22 mouse cellular contexts compared by ENCODE assay signal in genomic region chr2:5760479-5761008, GRCm38 (mm10). TPM values are rescaled to one million over a fixed set of nuclear protein-coding genes. Genes with fewer than 3 reads are reported as not detected.
DNase-seq lines count a peak whose midpoint lies in the region; TF ChIP-seq lines count a peak whose summit lies in the region.
"Had no signal": no experiment of that assay in that cellular context is flagged by ENCODE, and none has a peak within 500 bp of the region (broad histone marks: within the 10 kb centered on the region; RNA-seq: fewer than 3 reads in every experiment).

No protein-coding gene starts in this region.

- no peak for TF ChIP-seq POLR2A in testis, adult 2 months (IDR thresholded peaks at IDR 0.05; ENCODE audit: control insufficient read depth, low read depth, low read length)

- peaks cover 8% of the 10 kb centered on the region for H3K4me1 ChIP-seq in testis, adult 2 months (ENCODE audit: control insufficient read depth, insufficient read depth, low read length)
- no peaks in the 10 kb centered on the region; a peak in 1 of 4 replicates for H3K4me1 ChIP-seq in ES-E14 (ENCODE audit: control insufficient read depth in 2 of 2, insufficient read depth in 2 of 2, low read length in 2 of 2, poor library complexity in 1 of 2)
- H3K4me1 ChIP-seq: forebrain, embryonic 10.5 days; forebrain, embryonic 13.5 days; heart, embryonic 13.5 days; hindbrain, embryonic 10.5 days; hindbrain, embryonic 13.5 days; intestine, embryonic 15.5 days had no signal

- no peaks in the 10 kb centered on the region for H3K36me3 ChIP-seq in testis, adult 2 months (ENCODE audit: control insufficient read depth, insufficient read depth, low read length)
- no peaks in the 10 kb centered on the region for H3K36me3 ChIP-seq in ES-E14 (ENCODE audit: control insufficient read depth, insufficient read depth, low read length, poor library complexity, severe bottlenecking)
- H3K36me3 ChIP-seq: forebrain, embryonic 10.5 days; heart, embryonic 13.5 days; hindbrain, embryonic 10.5 days; hindbrain, embryonic 13.5 days; intestine, embryonic 15.5 days had no signal

- peak; percentile 48 for DNase-seq in heart, adult 11 months
- DNase-seq in heart, postnatal 14 days, result no peak
- no peak for DNase-seq in testis, postnatal 14 days (ENCODE audit: low spot score)
- DNase-seq in ES-E14 (ENCODE audit: low read depth, low spot score), result no peak
- DNase-seq in gastrocnemius, postnatal 10 days, result no peak
- no peak for DNase-seq in urinary bladder, postnatal 10 days (ENCODE audit: low spot score)
- no peak for DNase-seq in layer of hippocampus, adult 9-10 months (ENCODE audit: low spot score)
- DNase-seq: adrenal gland, postnatal 10 days; cerebellum, adult 18-20 months; cerebellum, adult 9-10 months; cerebellum, postnatal 14 days; gastrocnemius, postnatal 14 days; heart, adult 18-20 months; heart, postnatal 36 days; kidney, adult 11 months had no signal

- H3K27ac ChIP-seq in testis, adult 2 months (ENCODE audit: control insufficient read depth, insufficient read depth, low read depth, low read length), result no peak overlapping the region
- no peak overlapping the region for H3K27ac ChIP-seq in ES-E14 (ENCODE audit: insufficient read depth, low read depth, low read length, poor library complexity, severe bottlenecking)
- H3K27ac ChIP-seq: forebrain, embryonic 10.5 days; forebrain, embryonic 13.5 days; heart, embryonic 13.5 days; hindbrain, embryonic 10.5 days; hindbrain, embryonic 13.5 days; intestine, embryonic 15.5 days had no signal

- peak overlapping the region; percentile 49 for H3K4me3 ChIP-seq in testis, adult 2 months (ENCODE audit: control insufficient read depth, low read depth, low read length)
- peak overlapping the region; percentile 45 to 90 for H3K4me3 ChIP-seq in ES-E14 (ENCODE audit: insufficient read depth in 1 of 2, low read depth in 1 of 2, low read length in 2 of 2, poor library complexity in 1 of 2, severe bottlenecking in 1 of 2)
- H3K4me3 ChIP-seq: forebrain, embryonic 10.5 days; forebrain, embryonic 13.5 days; heart, embryonic 13.5 days; hindbrain, embryonic 10.5 days; hindbrain, embryonic 13.5 days; intestine, embryonic 15.5 days had no signal

- no peaks in the 10 kb centered on the region for H3K9me3 ChIP-seq in ES-E14 (ENCODE audit: control insufficient read depth, insufficient read depth, low read depth, low read length)
- H3K9me3 ChIP-seq: forebrain, embryonic 13.5 days; heart, embryonic 13.5 days; hindbrain, embryonic 10.5 days; hindbrain, embryonic 13.5 days; intestine, embryonic 15.5 days had no signal

- H3K27me3 ChIP-seq in testis, adult 2 months (ENCODE audit: control insufficient read depth, insufficient read depth, low read length), result no peaks in the 10 kb centered on the region
- H3K27me3 ChIP-seq: forebrain, embryonic 13.5 days; heart, embryonic 13.5 days; hindbrain, embryonic 13.5 days; intestine, embryonic 15.5 days had no signal

- in situ Hi-C loops in ES-E14 (cut with MboI; ENCODE audit: low sequenced_read_pairs in 2 of 2, unreplicated experiment in 2 of 2), result no loop called here

- TF ChIP-seq CTCF in testis, adult 2 months (IDR thresholded peaks at IDR 0.05; ENCODE audit: control insufficient read depth, insufficient read depth, insufficient replicate concordance, low read depth, low read length), result no peak

- intact Hi-C loops in heart, postnatal 14 days (cut with DNase I), result no loop called here

- peak overlapping the region; percentile 49; the same call in 1 of the 2 replicates for H3K9ac ChIP-seq in ES-E14 (ENCODE audit: insufficient read depth, low read depth, low read length, poor library complexity, severe bottlenecking)
- H3K9ac ChIP-seq: forebrain, embryonic 13.5 days; heart, embryonic 13.5 days; hindbrain, embryonic 13.5 days; intestine, embryonic 15.5 days had no signal

TF ChIP-seq in ES-E14, 5 proteins besides CTCF, POLR2A, EP300 and RAD21:
- TF ChIP-seq ZNF384 (IDR thresholded peaks at IDR 0.05; ENCODE audit: low read depth, low read length) (no peak), MAFK (IDR thresholded peaks at IDR 0.05; ENCODE audit: insufficient read depth, low read depth, low read length) (no peak), ZC3H11A (IDR thresholded peaks at IDR 0.05; ENCODE audit: borderline replicate concordance, low read depth, low read length) (no peak), CHD2 (IDR thresholded peaks at IDR 0.05; ENCODE audit: low read depth, low read length) (no peak), HCFC1 (IDR thresholded peaks at IDR 0.05; ENCODE audit: borderline replicate concordance, insufficient read depth, low read length) (no peak)

RNA-seq across cellular contexts. Expression of gene Camk1d, which starts 46.2 kb away (rescaled TPM):
- 1 to 10 TPM; 5.0 TPM for total RNA-seq in heart, postnatal 14 days (2021)
- 1.4 and 1.5 TPM in 2 replicates for polyA plus RNA-seq in testis, adult 2 months (2012; rRNA removed)
- 12.5 and 22.0 TPM in 2 replicates for total RNA-seq in ES-E14 (2012; rRNA removed)
- 1 to 10 TPM; 2.4 to 5.0 TPM for total RNA-seq in gastrocnemius, postnatal 10 days (2021)
